Mouse (Mus musculus): Measurements from ENCODE around the gene Hist2h2be.
"Not testable (repeated sequence)": the region's sequence is repeated elsewhere in the genome, so short reads cannot be mapped to it uniquely, and the experiment has no call there.

Gene Hist2h2be

GRCm38 (mm10) chr3:96238954-96239793, 18.3 kb downstream of the Hist2h2be start, which contains the start of gene Hist2h3c2:
Gene Hist2h3c2, minus strand, starts transcription at chr3:96239127.
- DNase-seq: peak; percentile 66

- DNase-seq: peak; percentile 95
Observed at GRCm38 (mm10) chr3:96239949-96240798, 19.3 kb downstream of the Hist2h2be start, which contains the start of gene Hist2h2aa2. Gene Hist2h2aa2, minus strand, starts transcription at chr3:96240276.

- no peak for DNase-seq
Observed at GRCm38 (mm10) chr3:96240799-96241197, 19.9 kb downstream of the Hist2h2be start.

- no peak for DNase-seq
Observed at GRCm38 (mm10) chr3:96243921-96244572, 23.1 kb downstream of the Hist2h2be start.

- DNase-seq: peak; percentile 87
Observed at GRCm38 (mm10) chr3:96245003-96245886, 24.3 kb downstream of the Hist2h2be start, which contains the start of gene Hist2h2aa1. Gene Hist2h2aa1, plus strand, starts transcription at chr3:96245497.

- not testable (repeated sequence) for DNase-seq
Observed at GRCm38 (mm10) chr3:96246018-96246417, 25.1 kb downstream of the Hist2h2be start.

- not testable (repeated sequence) for DNase-seq
Observed at GRCm38 (mm10) chr3:96246427-96246856, 25.5 kb downstream of the Hist2h2be start, which contains the start of gene Hist2h3c1. Gene Hist2h3c1, plus strand, starts transcription at chr3:96246685.

- no peak for DNase-seq
Observed at GRCm38 (mm10) chr3:96247356-96248140, 26.6 kb downstream of the Hist2h2be start.

- no peak for DNase-seq
Observed at GRCm38 (mm10) chr3:96248141-96249033, 27.5 kb downstream of the Hist2h2be start.

- no peak for DNase-seq
Observed at GRCm38 (mm10) chr3:96249034-96249345, 28.1 kb downstream of the Hist2h2be start.

- no peak for DNase-seq
Observed at GRCm38 (mm10) chr3:96250890-96251289, 30.0 kb downstream of the Hist2h2be start.

- DNase-seq: no peak
Observed at GRCm38 (mm10) chr3:96251787-96252186, 30.9 kb downstream of the Hist2h2be start.

- DNase-seq: no peak
Observed at GRCm38 (mm10) chr3:96254683-96255355, 33.9 kb downstream of the Hist2h2be start.

- no peak for DNase-seq
Observed at GRCm38 (mm10) chr3:96255926-96256593, 35.1 kb downstream of the Hist2h2be start.

GRCm38 (mm10) chr3:96257190-96257589, 36.3 kb downstream of the Hist2h2be start:
- DNase-seq: no peak

- DNase-seq: no peak
Observed at GRCm38 (mm10) chr3:96260220-96260619, 39.3 kb downstream of the Hist2h2be start.

GRCm38 (mm10) chr3:96261623-96262022, 40.7 kb downstream of the Hist2h2be start:
- no peak for DNase-seq

GRCm38 (mm10) chr3:96262216-96262875, 41.4 kb downstream of the Hist2h2be start:
- peak; percentile 78 for DNase-seq
